Mouse (Mus musculus): Measurements from ENCODE around the gene Slc43a2. TPM values are rescaled to one million over a fixed set of nuclear protein-coding genes. Genes with fewer than 3 reads are reported as not detected.

Slc43a2 gene
- polyA plus RNA-seq, 1 experiment from 2014 or later: 4.9 TPM

- peaks cover 31% of the 10 kb centered on the region for H3K36me3 ChIP-seq
- no peaks in the 10 kb centered on the region for H3K9me3 ChIP-seq (replicated peaks)
- no peak overlapping the region for H3K27ac ChIP-seq
- H3K4me1 ChIP-seq: peaks cover 50% of the 10 kb centered on the region
- 86% methylated on average over 9 of the region's 9 CpGs for WGBS
- no peak overlapping the region for H3K4me3 ChIP-seq
- no peaks in the 10 kb centered on the region for H3K27me3 ChIP-seq (ENCODE audit: low read depth, poor library complexity, severe bottlenecking)
- no peak for DNase-seq (ENCODE audit: low spot score)
These were observed 19.0 kb upstream of the Slc43a2 start for GRCm38 (mm10) chr11:75512301-75513018.

DNA sequence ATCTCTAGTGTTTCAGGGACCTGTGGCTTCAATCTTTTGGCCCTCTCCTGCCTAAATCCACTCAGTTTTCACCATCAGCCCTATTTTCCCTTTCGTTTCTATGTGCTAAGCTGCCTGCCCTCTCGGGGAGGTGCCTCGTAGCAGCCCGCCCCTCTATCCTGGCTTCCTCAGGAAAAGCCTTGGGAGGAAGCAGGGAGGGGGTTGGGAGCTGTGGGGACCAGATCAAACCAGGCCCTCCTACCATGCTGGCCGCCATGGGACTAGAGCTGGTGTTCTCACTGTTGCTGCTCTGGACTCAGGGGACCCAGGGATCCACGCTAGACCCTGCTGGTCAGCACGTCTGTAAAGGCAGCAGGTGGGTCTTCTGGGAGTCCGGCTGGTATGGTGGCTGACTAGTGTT, 18.2 kb upstream of the Slc43a2 start, which contains the start of gene Scarf1:
Gene Scarf1, plus strand, starts transcription at position 205 of the 400 bp plus-strand sequence.
- Histone ChIP-seq H3K4me1 (peaks cover 47% of the 10 kb centered on the region), H3K27ac (peak within 1 kb of the TSS; percentile 10; the same call in 1 of the 2 replicates), H3K27me3 (ENCODE audit: low read depth, poor library complexity, severe bottlenecking) (no peaks in the 10 kb centered on the region), H3K4me3 (peak within 1 kb of the TSS; percentile 23), H3K9me3 (replicated peaks) (no peaks in the 10 kb centered on the region), H3K36me3 (peaks cover 23% of the 10 kb centered on the region)
- no peak for DNase-seq (ENCODE audit: low spot score)
- WGBS: 60% methylated on average over 8 of the region's 8 CpGs

- 0 out of 2 replicates have a peak, but pooled peaks cover 7% of the 10 kb centered on the region for H3K36me3 ChIP-seq
- no peaks in the 10 kb centered on the region for H3K27me3 ChIP-seq (ENCODE audit: low read depth, poor library complexity, severe bottlenecking)
- no peaks in the 10 kb centered on the region for H3K9me3 ChIP-seq (replicated peaks)
- no peak overlapping the region for H3K4me3 ChIP-seq
- H3K27ac ChIP-seq: 0 out of 2 replicates have a peak overlapping the region, but pooled peaks have one; percentile 7
- WGBS: 92% methylated on average over 25 of the region's 25 CpGs
- DNase-seq (ENCODE audit: low spot score): no peak
- peaks cover 30% of the 10 kb centered on the region for H3K4me1 ChIP-seq
These were observed 16.3 kb upstream of the Slc43a2 start for GRCm38 (mm10) chr11:75515186-75515585.

DNA sequence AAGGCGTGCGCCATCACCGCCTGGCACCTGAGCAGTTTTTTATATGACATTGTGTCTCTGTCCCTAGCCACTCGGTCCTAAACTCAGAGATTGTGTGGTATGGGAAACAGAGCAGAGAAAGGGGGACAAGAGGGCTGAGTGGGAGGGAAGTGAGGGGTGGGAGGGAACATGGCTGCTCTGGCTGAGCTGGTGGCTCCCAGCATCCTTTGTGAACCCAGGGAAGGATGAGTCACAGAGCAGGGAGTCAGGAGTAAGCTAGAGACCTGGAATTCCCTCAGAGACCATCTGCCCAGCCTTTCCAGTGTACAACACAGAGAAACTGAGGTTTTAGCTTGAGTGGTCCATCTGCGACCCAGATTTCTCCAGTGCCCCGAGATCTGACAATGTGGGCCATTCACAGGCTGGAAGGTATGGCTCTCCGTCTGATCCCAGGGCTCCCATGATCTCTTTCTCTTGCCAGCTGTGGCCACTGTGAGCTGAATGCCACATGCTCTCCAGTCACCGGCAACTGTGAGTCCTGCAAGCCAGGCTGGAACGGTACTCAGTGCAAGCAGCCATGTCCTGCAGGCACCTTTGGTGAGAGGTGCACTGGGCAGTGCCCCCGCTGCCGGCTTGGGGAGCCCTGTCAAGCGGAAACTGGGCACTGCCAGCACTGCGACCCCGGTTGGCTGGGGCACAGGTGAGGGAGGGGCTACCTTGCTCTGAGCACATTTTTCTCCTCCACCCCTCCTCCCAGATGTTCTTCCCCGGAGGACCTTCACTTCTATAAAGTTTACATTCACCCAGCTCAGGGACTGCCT, 11.5 kb upstream of the Slc43a2 start:
- H3K27me3 ChIP-seq (ENCODE audit: low read depth, poor library complexity, severe bottlenecking): no peaks in the 10 kb centered on the region
- 82% methylated on average over 15 of the region's 15 CpGs for WGBS
- H3K9me3 ChIP-seq (replicated peaks): no peaks in the 10 kb centered on the region
- no peaks in the 10 kb centered on the region for H3K36me3 ChIP-seq
- 0 out of 2 replicates have a peak overlapping the region, but pooled peaks have one; percentile 12 for H3K27ac ChIP-seq
- peaks cover 6% of the 10 kb centered on the region; the same call in 1 of the 2 replicates for H3K4me1 ChIP-seq
- no peak for DNase-seq (ENCODE audit: low spot score)
- no peak overlapping the region for H3K4me3 ChIP-seq

- no peak for DNase-seq (ENCODE audit: low spot score)
- Histone ChIP-seq H3K27me3 (ENCODE audit: low read depth, poor library complexity, severe bottlenecking) (no peaks in the 10 kb centered on the region), H3K9me3 (replicated peaks) (no peaks in the 10 kb centered on the region), H3K36me3 (no peaks in the 10 kb centered on the region), H3K4me1 (peaks cover 6% of the 10 kb centered on the region; the same call in 1 of the 2 replicates), H3K27ac (no peak overlapping the region), H3K4me3 (no peak overlapping the region)
- 87% methylated on average over 4 of the region's 4 CpGs for WGBS
These were observed 9.9 kb upstream of the Slc43a2 start for GRCm38 (mm10) chr11:75521609-75522008.

DNA sequence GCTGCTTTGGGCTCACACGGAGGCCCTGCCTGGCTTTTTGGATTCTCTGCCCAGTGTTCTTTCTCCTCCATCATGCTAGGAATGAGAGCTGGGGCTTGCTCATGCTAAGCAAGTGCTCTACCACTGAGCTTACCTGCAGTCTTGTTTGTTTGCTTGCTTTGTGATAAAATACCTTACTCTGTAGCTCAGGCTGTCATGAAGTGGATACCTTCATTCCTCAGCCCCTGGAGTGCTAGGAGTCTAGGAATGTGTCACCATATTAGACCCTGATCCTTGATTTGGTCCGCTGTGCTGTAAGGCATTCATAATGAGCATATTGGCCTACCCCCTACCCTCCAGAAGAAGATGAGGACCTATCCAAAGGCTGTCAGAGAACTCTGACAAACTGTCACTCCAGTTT, 8.7 kb upstream of the Slc43a2 start:
- Histone ChIP-seq H3K36me3 (no peaks in the 10 kb centered on the region), H3K27ac (no peak overlapping the region), H3K4me1 (peaks cover 6% of the 10 kb centered on the region; the same call in 1 of the 2 replicates), H3K27me3 (ENCODE audit: low read depth, poor library complexity, severe bottlenecking) (no peaks in the 10 kb centered on the region), H3K9me3 (replicated peaks) (no peaks in the 10 kb centered on the region), H3K4me3 (no peak overlapping the region)
- no peak for DNase-seq (ENCODE audit: low spot score)
- WGBS: 93% methylated on average over 2 of the region's 2 CpGs

- Histone ChIP-seq H3K27me3 (ENCODE audit: low read depth, poor library complexity, severe bottlenecking) (no peaks in the 10 kb centered on the region), H3K9me3 (replicated peaks) (no peaks in the 10 kb centered on the region), H3K27ac (no peak overlapping the region), H3K4me3 (no peak overlapping the region), H3K36me3 (no peaks in the 10 kb centered on the region), H3K4me1 (peaks cover 6% of the 10 kb centered on the region)
- 84% methylated on average over 15 of the region's 15 CpGs for WGBS
- DNase-seq (ENCODE audit: low spot score): no peak
These were observed 5.9 kb upstream of the Slc43a2 start for GRCm38 (mm10) chr11:75525531-75526125.

- Histone ChIP-seq H3K4me1 (peaks cover 10% of the 10 kb centered on the region), H3K27me3 (ENCODE audit: low read depth, poor library complexity, severe bottlenecking) (no peaks in the 10 kb centered on the region), H3K9me3 (replicated peaks) (no peaks in the 10 kb centered on the region), H3K36me3 (no peaks in the 10 kb centered on the region), H3K27ac (no peak overlapping the region), H3K4me3 (no peak overlapping the region)
- WGBS: 92% methylated on average over 6 of the region's 6 CpGs
- no peak for DNase-seq (ENCODE audit: low spot score)
These were observed 4.6 kb upstream of the Slc43a2 start for GRCm38 (mm10) chr11:75526943-75527342.

- no peak for DNase-seq (ENCODE audit: low spot score)
- H3K4me3 ChIP-seq: no peak overlapping the region
- peaks cover 24% of the 10 kb centered on the region for H3K4me1 ChIP-seq
- no peak overlapping the region for H3K27ac ChIP-seq
- WGBS: 43% methylated on average over 4 of the region's 4 CpGs
- peaks cover 4% of the 10 kb centered on the region; the same call in 1 of the 2 replicates for H3K27me3 ChIP-seq (ENCODE audit: low read depth, poor library complexity, severe bottlenecking)
- H3K9me3 ChIP-seq (replicated peaks): no peaks in the 10 kb centered on the region
- no peaks in the 10 kb centered on the region for H3K36me3 ChIP-seq
These were observed 1.7 kb upstream of the Slc43a2 start for GRCm38 (mm10) chr11:75529771-75530170.

- DNase-seq (ENCODE audit: low spot score): peak; percentile 100
- Histone ChIP-seq H3K9me3 (replicated peaks) (no peaks in the 10 kb centered on the region), H3K4me1 (peaks cover 29% of the 10 kb centered on the region), H3K4me3 (peak overlapping the region; percentile 71), H3K27ac (peak overlapping the region; percentile 93), H3K27me3 (ENCODE audit: low read depth, poor library complexity, severe bottlenecking) (peaks cover 4% of the 10 kb centered on the region; the same call in 1 of the 2 replicates), H3K36me3 (no peaks in the 10 kb centered on the region)
- WGBS: under 1% methylated on average over 10 of the region's 10 CpGs
These were observed 1.2 kb upstream of the Slc43a2 start for GRCm38 (mm10) chr11:75530325-75530724.

GRCm38 (mm10) chr11:75530845-75531373, 585 bp upstream of the Slc43a2 start:
- DNase-seq (ENCODE audit: low spot score): peak; percentile 76

More at GRCm38 (mm10) chr11:75530845-75531373, 585 bp upstream of the Slc43a2 start:
- peak overlapping the region; percentile 93 for H3K27ac ChIP-seq
- H3K9me3 ChIP-seq (replicated peaks): no peaks in the 10 kb centered on the region
- H3K27me3 ChIP-seq (ENCODE audit: low read depth, poor library complexity, severe bottlenecking): peaks cover 4% of the 10 kb centered on the region; the same call in 1 of the 2 replicates
- peaks cover 34% of the 10 kb centered on the region for H3K4me1 ChIP-seq
- H3K4me3 ChIP-seq: peak overlapping the region; percentile 71
- no peaks in the 10 kb centered on the region for H3K36me3 ChIP-seq
- WGBS: 0% methylated on average over 31 of the region's 31 CpGs

Measured in limb, embryonic 10.5 days (tissue).